Mouse (Mus musculus): ENCODE measurements at regions not wholly inside any gene's neighbourhood (a gene's known extent, or its start where the extent isn't known, plus 50 kb on each side); places are given as distances from the start of the nearest gene placed in this dataset.

DNA sequence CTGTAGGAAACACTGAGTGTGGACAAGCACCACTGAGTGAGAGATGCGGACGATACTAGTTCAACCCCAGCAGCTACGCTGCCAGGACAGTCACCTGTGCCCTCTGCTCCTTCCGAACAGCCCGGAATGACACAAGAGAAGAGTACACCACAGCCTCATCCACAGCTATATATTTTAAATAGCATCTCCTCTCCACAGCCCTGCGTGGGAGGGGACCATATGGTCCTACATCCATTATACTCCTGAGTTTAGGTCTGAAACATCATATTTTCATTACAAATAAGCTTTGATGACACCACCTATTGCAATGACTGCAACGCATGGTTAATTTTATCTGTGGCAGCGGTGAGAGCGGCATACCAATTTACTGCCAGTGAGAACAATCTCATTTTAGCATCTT lies 215.6 kb upstream of the Ppargc1a start:
- Histone ChIP-seq H3K27me3 (replicated peaks; ENCODE audit: control insufficient read depth, insufficient read depth, low read length) (no peaks in the 10 kb centered on the region), H3K4me2 (ENCODE audit: low read length) (no peak overlapping the region), H3K27ac (ENCODE audit: low read length) (no peak overlapping the region), H3K4me1 (replicated peaks; ENCODE audit: control insufficient read depth, insufficient read depth, low read length) (no peaks in the 10 kb centered on the region), H3K9ac (replicated peaks; ENCODE audit: low read depth, low read length) (no peak overlapping the region), H3K4me3 (replicated peaks; ENCODE audit: low read length) (no peak overlapping the region), H3K9me3 (ENCODE audit: control insufficient read depth, low read length) (no peaks in the 10 kb centered on the region), H3K36me3 (ENCODE audit: control insufficient read depth, insufficient read depth) (no peaks in the 10 kb centered on the region)
- ATAC-seq = no peak
- 89% methylated on average over 9 of the region's 9 CpGs for WGBS

- Histone ChIP-seq H3K36me3 (ENCODE audit: control insufficient read depth, insufficient read depth) (no peaks in the 10 kb centered on the region), H3K9ac (replicated peaks; ENCODE audit: low read depth, low read length) (no peak overlapping the region), H3K9me3 (ENCODE audit: control insufficient read depth, low read length) (no peaks in the 10 kb centered on the region), H3K27ac (ENCODE audit: low read length) (no peak overlapping the region), H3K4me3 (replicated peaks; ENCODE audit: low read length) (no peak overlapping the region), H3K27me3 (replicated peaks; ENCODE audit: control insufficient read depth, insufficient read depth, low read length) (no peaks in the 10 kb centered on the region), H3K4me1 (replicated peaks; ENCODE audit: control insufficient read depth, insufficient read depth, low read length) (no peaks in the 10 kb centered on the region), H3K4me2 (ENCODE audit: low read length) (no peak overlapping the region)
- 95% methylated on average over 9 of the region's 9 CpGs for WGBS
- ATAC-seq = no peak
Observed at GRCm38 (mm10) chr5:51775502-51776145, 208.1 kb upstream of the Ppargc1a start.

DNA sequence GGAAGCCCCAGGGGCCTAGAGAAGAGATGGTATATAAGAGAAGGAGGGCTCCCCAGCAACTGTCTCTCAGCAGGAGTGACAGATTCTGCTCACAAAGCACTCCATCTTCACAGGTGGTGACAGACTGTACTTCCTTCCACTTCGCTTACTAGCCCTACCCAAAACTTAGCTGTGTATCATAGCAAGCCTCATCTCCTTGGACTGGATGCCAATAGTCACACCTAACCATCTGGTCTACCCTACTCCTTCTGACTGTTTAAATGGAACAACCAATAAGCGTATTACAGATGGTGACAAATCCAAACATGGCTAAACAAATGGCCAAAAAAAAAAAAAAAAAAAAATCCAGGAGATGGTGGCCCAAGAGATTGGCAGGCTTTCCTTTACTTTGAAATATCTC lies 204.1 kb upstream of the Ppargc1a start:
- H3K4me3 ChIP-seq (replicated peaks; ENCODE audit: low read length) = no peak overlapping the region
- ATAC-seq = peak; percentile 66
- H3K27ac ChIP-seq (ENCODE audit: low read length) = no peak overlapping the region
- no peak overlapping the region for H3K9ac ChIP-seq (replicated peaks; ENCODE audit: low read depth, low read length)
- WGBS = 50% methylated on average over 2 of the region's 2 CpGs
- no peak overlapping the region for H3K4me2 ChIP-seq (ENCODE audit: low read length)
- H3K27me3 ChIP-seq (replicated peaks; ENCODE audit: control insufficient read depth, insufficient read depth, low read length) = no peaks in the 10 kb centered on the region
- H3K4me1 ChIP-seq (replicated peaks; ENCODE audit: control insufficient read depth, insufficient read depth, low read length) = no peaks in the 10 kb centered on the region
- H3K36me3 ChIP-seq (ENCODE audit: control insufficient read depth, insufficient read depth) = no peaks in the 10 kb centered on the region
- no peaks in the 10 kb centered on the region for H3K9me3 ChIP-seq (ENCODE audit: control insufficient read depth, low read length)

GRCm38 (mm10) chr5:51766111-51766510 lies 198.6 kb upstream of the Ppargc1a start:
- 90% methylated on average over 3 of the region's 3 CpGs for WGBS
- ATAC-seq = no peak
- no peak overlapping the region for H3K4me2 ChIP-seq (ENCODE audit: low read length)
- no peaks in the 10 kb centered on the region for H3K27me3 ChIP-seq (replicated peaks; ENCODE audit: control insufficient read depth, insufficient read depth, low read length)
- H3K4me1 ChIP-seq (replicated peaks; ENCODE audit: control insufficient read depth, insufficient read depth, low read length) = no peaks in the 10 kb centered on the region
- no peaks in the 10 kb centered on the region for H3K9me3 ChIP-seq (ENCODE audit: control insufficient read depth, low read length)
- no peak overlapping the region for H3K9ac ChIP-seq (replicated peaks; ENCODE audit: low read depth, low read length)
- no peaks in the 10 kb centered on the region for H3K36me3 ChIP-seq (ENCODE audit: control insufficient read depth, insufficient read depth)
- no peak overlapping the region for H3K4me3 ChIP-seq (replicated peaks; ENCODE audit: low read length)
- no peak overlapping the region for H3K27ac ChIP-seq (ENCODE audit: low read length)

- ATAC-seq = no peak
- Histone ChIP-seq H3K36me3 (ENCODE audit: control insufficient read depth, insufficient read depth) (no peaks in the 10 kb centered on the region), H3K4me1 (replicated peaks; ENCODE audit: control insufficient read depth, insufficient read depth, low read length) (no peaks in the 10 kb centered on the region), H3K4me2 (ENCODE audit: low read length) (no peak overlapping the region), H3K27me3 (replicated peaks; ENCODE audit: control insufficient read depth, insufficient read depth, low read length) (no peaks in the 10 kb centered on the region), H3K9me3 (ENCODE audit: control insufficient read depth, low read length) (no peaks in the 10 kb centered on the region), H3K9ac (replicated peaks; ENCODE audit: low read depth, low read length) (no peak overlapping the region), H3K4me3 (replicated peaks; ENCODE audit: low read length) (no peak overlapping the region), H3K27ac (ENCODE audit: low read length) (no peak overlapping the region)
- 84% methylated on average over 7 of the region's 7 CpGs for WGBS
Observed at GRCm38 (mm10) chr5:51764416-51764815, 196.9 kb upstream of the Ppargc1a start.

DNA sequence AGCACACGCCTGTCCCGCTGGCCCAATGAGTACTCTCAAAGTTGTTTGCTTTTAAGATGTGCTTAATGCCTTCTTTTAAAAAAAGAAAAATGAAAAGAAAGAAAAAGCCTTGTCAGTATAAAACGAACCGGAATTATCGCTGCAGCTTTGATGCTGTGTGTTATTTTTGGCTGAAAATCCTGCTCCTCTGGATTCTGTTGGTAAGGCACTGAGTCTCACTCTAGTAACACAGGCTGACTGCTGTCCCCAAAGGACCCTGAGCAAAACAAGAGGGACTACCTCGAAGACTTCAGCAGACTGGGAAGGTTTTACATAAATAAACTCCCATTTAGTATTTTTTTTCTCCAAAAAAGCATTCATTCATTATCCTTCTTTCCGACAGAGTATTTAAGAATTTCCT lies 196.1 kb upstream of the Ppargc1a start:
- Histone ChIP-seq H3K4me1 (replicated peaks; ENCODE audit: control insufficient read depth, insufficient read depth, low read length) (no peaks in the 10 kb centered on the region), H3K4me3 (replicated peaks; ENCODE audit: low read length) (no peak overlapping the region), H3K9me3 (ENCODE audit: control insufficient read depth, low read length) (no peaks in the 10 kb centered on the region), H3K9ac (replicated peaks; ENCODE audit: low read depth, low read length) (no peak overlapping the region), H3K27ac (ENCODE audit: low read length) (no peak overlapping the region), H3K27me3 (replicated peaks; ENCODE audit: control insufficient read depth, insufficient read depth, low read length) (no peaks in the 10 kb centered on the region), H3K4me2 (ENCODE audit: low read length) (no peak overlapping the region), H3K36me3 (ENCODE audit: control insufficient read depth, insufficient read depth) (no peaks in the 10 kb centered on the region)
- ATAC-seq = no peak
- WGBS = 54% methylated on average over 7 of the region's 7 CpGs

DNA sequence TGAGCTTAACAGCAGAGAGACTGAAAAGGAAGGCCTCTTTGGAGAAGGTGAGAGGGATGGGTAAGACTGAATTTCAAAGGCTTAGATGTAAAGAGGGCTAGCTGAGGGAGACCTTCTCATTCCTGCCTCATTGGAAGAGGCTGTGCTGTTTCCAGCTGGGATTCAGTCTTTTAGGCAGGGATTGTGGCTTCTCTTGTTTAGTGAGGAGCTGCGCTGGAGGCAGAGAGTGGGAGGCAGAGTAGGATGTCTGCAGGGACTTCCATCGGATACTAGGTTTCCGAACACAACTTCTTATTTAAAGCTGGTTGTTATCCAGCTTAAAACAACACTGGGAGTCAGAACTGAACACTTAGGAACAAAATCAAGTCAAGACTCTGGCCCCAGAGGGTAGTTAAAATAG lies 194.8 kb upstream of the Ppargc1a start:
- no peaks in the 10 kb centered on the region for H3K36me3 ChIP-seq (ENCODE audit: control insufficient read depth, insufficient read depth)
- H3K4me2 ChIP-seq (ENCODE audit: low read length) = no peak overlapping the region
- peaks cover 5% of the 10 kb centered on the region for H3K4me1 ChIP-seq (replicated peaks; ENCODE audit: control insufficient read depth, insufficient read depth, low read length)
- no peak overlapping the region for H3K9ac ChIP-seq (replicated peaks; ENCODE audit: low read depth, low read length)
- ATAC-seq = no peak
- no peak overlapping the region for H3K27ac ChIP-seq (ENCODE audit: low read length)
- H3K4me3 ChIP-seq (replicated peaks; ENCODE audit: low read length) = no peak overlapping the region
- H3K9me3 ChIP-seq (ENCODE audit: control insufficient read depth, low read length) = no peaks in the 10 kb centered on the region
- 63% methylated on average over 3 of the region's 3 CpGs for WGBS
- H3K27me3 ChIP-seq (replicated peaks; ENCODE audit: control insufficient read depth, insufficient read depth, low read length) = no peaks in the 10 kb centered on the region

DNA sequence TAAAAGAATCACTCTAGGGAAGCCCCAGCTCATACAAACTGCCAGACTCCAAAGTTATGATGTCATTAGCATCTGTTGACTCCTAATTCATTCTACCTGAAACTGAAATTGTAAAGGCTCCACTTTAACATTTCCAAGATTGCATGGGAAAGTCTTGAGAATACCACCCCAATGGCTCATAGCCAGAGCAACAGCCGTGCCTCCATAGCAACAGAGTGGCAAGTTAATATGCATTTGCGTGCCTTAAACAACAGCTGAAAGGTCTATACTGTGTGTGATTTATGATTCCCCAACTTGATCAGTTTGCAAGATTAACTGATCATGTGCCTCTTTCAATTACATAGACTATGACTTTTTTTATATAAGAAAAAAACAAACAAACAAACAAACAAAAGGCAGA lies 190.8 kb upstream of the Ppargc1a start:
- Histone ChIP-seq H3K36me3 (ENCODE audit: control insufficient read depth, insufficient read depth) (no peaks in the 10 kb centered on the region), H3K9me3 (ENCODE audit: control insufficient read depth, low read length) (no peaks in the 10 kb centered on the region), H3K4me3 (replicated peaks; ENCODE audit: low read length) (no peak overlapping the region), H3K4me2 (ENCODE audit: low read length) (no peak overlapping the region), H3K27me3 (replicated peaks; ENCODE audit: control insufficient read depth, insufficient read depth, low read length) (no peaks in the 10 kb centered on the region), H3K9ac (replicated peaks; ENCODE audit: low read depth, low read length) (no peak overlapping the region), H3K27ac (ENCODE audit: low read length) (no peak overlapping the region), H3K4me1 (replicated peaks; ENCODE audit: control insufficient read depth, insufficient read depth, low read length) (peaks cover 5% of the 10 kb centered on the region)
- peak; percentile 90 for ATAC-seq
- 33% methylated on average over 2 of the region's 2 CpGs for WGBS

DNA sequence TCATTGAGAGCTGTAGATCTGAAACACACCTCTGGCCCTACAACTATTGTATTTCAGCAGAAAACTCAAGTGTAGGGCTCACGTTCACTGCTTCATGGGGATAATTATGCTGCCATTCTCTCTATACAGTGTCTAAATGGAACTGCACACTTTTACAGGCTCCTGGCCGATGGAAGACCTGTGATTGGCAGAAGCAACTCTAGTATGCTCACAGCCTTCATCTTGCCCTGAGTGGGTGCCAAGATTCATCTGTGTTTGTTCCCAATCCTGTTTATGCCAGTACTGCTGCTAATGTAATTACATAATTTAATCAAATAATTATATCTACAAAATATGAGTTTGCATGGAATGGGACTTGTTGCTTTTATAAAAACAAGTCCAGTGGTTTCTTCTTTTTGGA lies 190.3 kb upstream of the Ppargc1a start:
- Histone ChIP-seq H3K4me3 (replicated peaks; ENCODE audit: low read length) (no peak overlapping the region), H3K36me3 (ENCODE audit: control insufficient read depth, insufficient read depth) (no peaks in the 10 kb centered on the region), H3K9ac (replicated peaks; ENCODE audit: low read depth, low read length) (no peak overlapping the region), H3K4me2 (ENCODE audit: low read length) (no peak overlapping the region), H3K27me3 (replicated peaks; ENCODE audit: control insufficient read depth, insufficient read depth, low read length) (no peaks in the 10 kb centered on the region), H3K9me3 (ENCODE audit: control insufficient read depth, low read length) (no peaks in the 10 kb centered on the region), H3K27ac (ENCODE audit: low read length) (no peak overlapping the region), H3K4me1 (replicated peaks; ENCODE audit: control insufficient read depth, insufficient read depth, low read length) (peaks cover 5% of the 10 kb centered on the region)
- ATAC-seq = peak; percentile 78
- WGBS = 32% methylated on average over 2 of the region's 2 CpGs

GRCm38 (mm10) chr5:51752024-51752423 lies 184.5 kb upstream of the Ppargc1a start:
- Histone ChIP-seq H3K9ac (replicated peaks; ENCODE audit: low read depth, low read length) (no peak overlapping the region), H3K36me3 (ENCODE audit: control insufficient read depth, insufficient read depth) (no peaks in the 10 kb centered on the region), H3K4me3 (replicated peaks; ENCODE audit: low read length) (no peak overlapping the region), H3K4me1 (replicated peaks; ENCODE audit: control insufficient read depth, insufficient read depth, low read length) (no peaks in the 10 kb centered on the region; the same call in 1 of the 2 replicates), H3K4me2 (ENCODE audit: low read length) (no peak overlapping the region), H3K9me3 (ENCODE audit: control insufficient read depth, low read length) (no peaks in the 10 kb centered on the region), H3K27me3 (replicated peaks; ENCODE audit: control insufficient read depth, insufficient read depth, low read length) (no peaks in the 10 kb centered on the region), H3K27ac (ENCODE audit: low read length) (no peak overlapping the region)
- WGBS = 83% methylated on average over 4 of the region's 4 CpGs
- no peak for ATAC-seq

Data from forebrain, embryonic 16.5 days (tissue).